Mouse (Mus musculus) cortical plate, adult 2 months (tissue): ENCODE measurements around the gene Cacna1d. TPM values are rescaled to one million over a fixed set of nuclear protein-coding genes. Genes with fewer than 3 reads are reported as not detected.
A peak's percentile ranks its signal among the peaks of the same experiment; 100 is the strongest.

ENCODE experiments used
- H3K27ac ChIP-seq: fragments of 200-500 bp; 2 replicates; pipeline ENCODE4 v1.5.1; 2012; ENCODE audit warnings: low read length, control low read depth, inconsistent platforms; ENCODE audit not compliant: insufficient read depth
- H3K4me1 ChIP-seq: fragments of 200-500 bp; 2 replicates; pipeline ENCODE4 v1.6.1; 2011; ENCODE audit warnings: low read length; ENCODE audit not compliant: control insufficient read depth, insufficient read depth
- H3K4me3 ChIP-seq: fragments of 200-500 bp; 2 replicates; pipeline ENCODE4 v1.5.1; 2011; ENCODE audit warnings: mild to moderate bottlenecking, low read length, control low read depth; ENCODE audit not compliant: insufficient read depth
- CTCF ChIP-seq: fragments of 200-500 bp; IDR thresholded peaks from 2 replicates; pipeline ENCODE4 v1.5.1; 2011; ENCODE audit warnings: mild to moderate bottlenecking, control low read depth, low read length; ENCODE audit not compliant: insufficient read depth; ENCODE audit errors: extremely low read depth
- POLR2A ChIP-seq: fragments of 200-500 bp; IDR thresholded peaks from 2 replicates; pipeline ENCODE4 v1.6.1; 2011; ENCODE audit warnings: mild to moderate bottlenecking, low read length, control low read depth; ENCODE audit not compliant: insufficient read depth; ENCODE audit errors: extremely low read depth
- polyA plus RNA-seq: library from polyadenylated mRNA; depleted of rRNA; stranded (reverse); fragments of >200 nt; gene quantifications from 2 replicates; pipeline ENCODE4 v1.2.3, GENCODE M21; 2012

Gene Cacna1d
- polyA plus RNA-seq, 1 experiment, result 53.4 TPM

DNA sequence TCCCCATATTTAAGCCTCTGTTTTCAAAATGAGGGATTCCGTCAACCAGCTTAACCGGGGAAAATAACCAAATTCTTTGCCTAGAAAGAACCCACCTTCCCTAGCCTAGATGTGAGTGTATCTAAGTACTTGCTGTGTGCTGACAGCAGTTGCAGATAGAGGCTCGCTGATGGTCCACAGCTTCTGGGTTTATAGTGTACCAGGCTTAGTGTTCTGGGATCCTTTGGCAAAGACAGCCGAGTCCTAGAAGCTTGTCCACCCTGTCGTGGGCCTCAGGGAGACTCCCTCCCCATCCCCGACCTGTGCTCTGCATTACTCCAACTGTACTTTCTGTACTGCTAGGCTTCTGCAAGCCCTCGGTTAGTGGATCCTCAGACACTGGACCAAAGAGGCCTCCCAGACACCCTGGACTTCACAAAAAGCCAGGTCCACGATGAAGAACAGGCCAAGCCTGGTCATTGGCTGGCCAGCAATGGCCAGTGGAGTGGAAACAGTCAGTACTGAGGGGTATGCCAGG is 445.5 kb downstream of the Cacna1d start:
- Histone ChIP-seq H3K27ac (no peak overlapping the region), H3K4me1 (no peaks in the 10 kb centered on the region), H3K4me3 (no peak overlapping the region)
- TF ChIP-seq POLR2A, result no peak
- no peak for TF ChIP-seq CTCF

- TF ChIP-seq CTCF, result no peak
- no peak for TF ChIP-seq POLR2A
- Histone ChIP-seq H3K4me1 (no peaks in the 10 kb centered on the region), H3K27ac (no peak overlapping the region), H3K4me3 (no peak overlapping the region)
Observed at GRCm38 (mm10) chr14:30045239-30045638, 446.0 kb downstream of the Cacna1d start.

DNA sequence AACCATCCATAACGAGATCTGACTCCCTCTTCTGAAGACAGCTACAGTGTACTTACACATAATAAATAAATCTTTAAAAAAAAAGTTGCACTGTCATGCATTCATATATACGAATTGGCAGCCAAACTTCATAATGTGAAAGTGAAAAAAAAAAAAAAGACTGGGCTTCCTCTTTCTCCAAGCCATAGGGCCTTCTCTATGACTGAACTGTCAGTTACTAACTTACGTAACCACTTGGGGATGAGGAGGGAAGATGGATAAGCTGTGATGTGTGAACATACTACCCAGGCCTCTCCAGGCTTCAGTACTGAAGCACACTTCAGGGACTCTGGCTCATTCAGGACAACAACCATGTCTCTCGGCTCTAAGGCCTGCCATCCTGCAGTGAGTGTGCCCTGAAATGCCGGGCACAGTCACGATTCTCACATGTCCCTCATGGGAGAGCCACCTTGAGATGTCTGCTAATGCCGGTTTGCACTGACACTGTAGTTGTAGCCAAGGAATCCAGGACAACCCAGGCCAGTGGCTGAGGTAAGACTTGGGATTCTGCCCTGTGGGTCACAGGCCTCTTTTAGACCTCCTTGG is 447.8 kb downstream of the Cacna1d start:
- no peak for TF ChIP-seq CTCF
- TF ChIP-seq POLR2A, result no peak
- Histone ChIP-seq H3K27ac (no peak overlapping the region), H3K4me1 (no peaks in the 10 kb centered on the region), H3K4me3 (no peak overlapping the region)

DNA sequence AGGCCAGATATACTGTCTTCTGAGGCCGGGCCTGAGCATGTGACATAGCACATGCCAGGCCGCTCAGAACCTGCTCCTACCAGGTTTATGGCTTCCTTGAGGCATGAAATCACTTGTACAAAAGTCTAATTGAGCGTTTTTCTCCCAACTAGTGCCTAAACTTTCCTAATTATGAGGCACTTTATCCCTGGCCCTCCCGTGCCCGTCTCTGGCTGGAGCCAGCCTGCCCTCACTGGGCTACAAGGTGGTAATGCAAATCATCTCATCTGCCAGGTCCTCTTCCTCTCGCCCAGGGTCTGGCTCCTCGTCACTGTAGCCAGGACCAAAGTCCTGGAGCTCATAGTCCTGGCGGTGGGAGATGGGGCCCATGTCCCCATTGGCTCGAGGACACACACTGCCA is 449.4 kb downstream of the Cacna1d start:
- H3K4me3 ChIP-seq, result no peak overlapping the region
- H3K27ac ChIP-seq, result no peak overlapping the region
- H3K4me1 ChIP-seq, result no peaks in the 10 kb centered on the region
- TF ChIP-seq CTCF (no peak), POLR2A (no peak)

DNA sequence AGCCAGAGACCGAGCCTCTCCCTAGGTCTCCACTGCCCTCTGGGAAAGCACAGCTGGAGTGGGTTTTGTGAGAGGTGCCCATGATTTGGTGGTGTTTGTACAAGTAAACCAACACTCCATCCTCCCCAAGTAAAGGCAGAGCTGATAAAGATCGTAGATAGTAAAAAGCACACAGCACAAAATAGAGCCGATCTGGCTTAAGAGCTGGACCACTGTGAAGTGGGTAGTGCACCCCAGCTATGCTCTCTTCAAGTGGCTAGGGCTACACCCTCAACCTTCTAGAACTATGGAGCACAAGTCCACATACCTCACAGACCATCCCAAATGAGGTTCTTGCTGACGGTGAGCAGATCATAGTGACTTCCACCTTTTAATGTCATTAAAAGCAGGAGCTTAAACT is 451.8 kb downstream of the Cacna1d start:
- Histone ChIP-seq H3K4me1 (no peaks in the 10 kb centered on the region), H3K4me3 (no peak overlapping the region), H3K27ac (no peak overlapping the region)
- TF ChIP-seq CTCF (no peak), POLR2A (no peak)

DNA sequence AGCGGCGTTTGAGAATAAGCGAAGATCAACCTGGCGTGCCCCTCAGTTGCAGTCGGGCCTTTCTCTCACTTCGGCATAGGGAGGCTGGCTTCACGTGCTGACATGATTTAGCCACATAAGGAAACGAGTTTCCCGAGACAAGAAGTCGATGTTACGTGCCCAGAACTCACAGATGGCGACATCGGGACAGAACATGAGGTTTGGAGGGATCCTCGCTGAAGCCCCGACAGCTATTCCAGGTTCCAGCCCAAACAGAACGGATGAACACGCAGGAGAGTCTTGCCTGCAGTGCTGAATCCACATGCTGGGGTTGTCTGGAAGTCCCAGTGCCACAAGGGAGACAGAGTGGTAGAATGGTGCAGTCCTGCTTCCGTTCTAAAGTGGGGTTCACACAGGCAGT is 452.8 kb downstream of the Cacna1d start:
- no peaks in the 10 kb centered on the region for H3K4me1 ChIP-seq
- no peak overlapping the region for H3K4me3 ChIP-seq
- no peak overlapping the region for H3K27ac ChIP-seq
- TF ChIP-seq POLR2A, result no peak
- no peak for TF ChIP-seq CTCF

DNA sequence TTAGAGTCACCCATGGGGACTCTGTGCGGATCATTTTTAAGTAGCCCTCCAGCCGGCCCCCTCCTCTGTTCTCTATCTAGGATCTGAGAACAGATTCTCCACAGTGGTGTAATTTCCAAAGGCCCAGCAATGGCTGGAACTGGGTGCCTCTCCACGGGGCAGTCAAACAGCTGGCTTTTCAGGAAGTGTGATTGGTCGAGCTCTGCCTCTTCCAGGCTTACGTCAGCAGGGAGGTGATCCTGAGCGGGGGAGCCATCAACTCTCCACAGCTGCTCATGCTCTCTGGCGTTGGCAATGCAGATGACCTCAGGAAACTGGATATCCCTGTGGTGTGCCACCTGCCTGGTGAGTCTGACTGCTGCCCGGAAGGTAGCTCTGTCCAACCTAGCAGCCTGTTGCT is 457.9 kb downstream of the Cacna1d start:
- Histone ChIP-seq H3K4me1 (no peaks in the 10 kb centered on the region), H3K27ac (no peak overlapping the region), H3K4me3 (no peak overlapping the region)
- no peak for TF ChIP-seq CTCF
- TF ChIP-seq POLR2A, result no peak

DNA sequence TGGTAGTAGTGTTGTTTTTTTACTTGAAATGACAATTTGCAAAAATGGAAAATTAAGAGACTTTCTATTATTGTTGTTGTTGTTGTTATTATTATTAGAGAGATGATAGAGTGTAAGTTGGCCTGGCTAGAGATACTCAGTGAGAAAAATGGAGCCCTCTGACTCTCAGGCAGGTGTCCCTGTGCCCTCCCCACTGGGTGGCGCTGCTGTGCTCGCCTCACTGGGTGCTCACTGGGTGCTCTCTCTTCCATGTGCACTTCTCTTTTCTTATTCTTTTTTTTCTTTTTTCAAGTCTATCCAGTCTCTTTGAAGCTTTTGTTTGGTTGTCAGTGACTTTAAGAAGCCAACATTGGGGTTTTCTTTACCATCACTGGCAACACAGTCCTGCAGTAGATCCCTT is 463.9 kb downstream of the Cacna1d start:
- Histone ChIP-seq H3K4me1 (no peaks in the 10 kb centered on the region), H3K27ac (no peak overlapping the region), H3K4me3 (no peak overlapping the region)
- TF ChIP-seq POLR2A (no peak), CTCF (peak; percentile 42)

DNA sequence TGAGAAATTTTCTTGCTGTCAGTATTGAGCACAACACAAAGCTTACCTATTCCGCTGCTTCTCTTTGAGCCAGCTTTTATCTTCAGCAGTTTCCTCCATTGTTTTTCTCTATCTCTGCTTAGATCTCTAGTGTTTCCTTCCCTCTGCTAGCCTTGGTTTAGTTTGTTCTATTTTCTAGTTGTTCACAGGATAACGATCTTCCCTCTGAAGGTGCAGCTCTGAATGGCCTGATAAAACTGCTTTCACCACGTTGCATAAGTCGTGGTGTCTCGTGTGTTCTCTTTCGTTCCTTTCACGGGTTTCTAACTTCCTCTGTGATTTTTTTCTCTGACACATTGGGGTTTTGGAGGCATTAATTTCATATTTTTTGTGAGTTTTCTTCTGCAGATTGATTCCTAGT is 466.9 kb downstream of the Cacna1d start:
- no peaks in the 10 kb centered on the region for H3K4me1 ChIP-seq
- no peak overlapping the region for H3K27ac ChIP-seq
- TF ChIP-seq POLR2A, result no peak
- TF ChIP-seq CTCF, result no peak
- no peak overlapping the region for H3K4me3 ChIP-seq

- TF ChIP-seq POLR2A (no peak), CTCF (no peak)
- H3K4me1 ChIP-seq, result no peaks in the 10 kb centered on the region
- no peak overlapping the region for H3K27ac ChIP-seq
- H3K4me3 ChIP-seq, result no peak overlapping the region
Observed at GRCm38 (mm10) chr14:30022471-30022870, 468.8 kb downstream of the Cacna1d start.
